Mouse (Mus musculus): ENCODE data around the gene Gm2696. TPM values are rescaled to one million over a fixed set of nuclear protein-coding genes. Genes with fewer than 3 reads are reported as not detected.

Gm2696 gene
- total RNA-seq, 2 experiments from 2014 or later = not detected

DNA sequence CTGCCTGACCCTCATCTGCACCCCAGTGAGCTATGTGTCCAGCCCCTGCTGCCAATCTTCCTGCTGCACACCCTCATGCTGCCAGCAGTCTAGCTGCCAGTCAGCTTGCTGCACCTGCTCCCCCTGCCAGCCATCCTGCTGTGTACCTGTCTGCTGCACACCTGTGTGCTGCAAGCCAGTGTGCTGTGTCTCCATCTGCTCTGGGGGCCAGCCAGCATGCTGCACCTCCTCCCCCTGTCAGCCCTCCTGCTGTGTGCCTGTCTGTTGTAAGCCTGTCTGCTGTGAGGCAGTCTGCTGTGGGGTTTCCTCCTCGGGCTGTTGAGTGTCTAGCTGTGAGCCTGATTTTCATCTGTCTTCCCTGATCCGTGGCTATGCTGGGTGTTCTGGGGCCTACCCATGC lies 32.5 kb downstream of the Gm2696 start:
- DNase-seq (ENCODE audit: low spot score in 2 of 2) = no peak

- DNase-seq (ENCODE audit: low spot score in 2 of 2) = no peak
These were observed 33.1 kb downstream of the Gm2696 start for GRCm38 (mm10) chr10:77847538-77847937.

- DNase-seq (ENCODE audit: low spot score in 2 of 2) = no peak
These were observed 38.1 kb downstream of the Gm2696 start, which contains the start of gene Gm10318 for GRCm38 (mm10) chr10:77852559-77852958. TSS of gene Gm10318 (plus strand) at chr10:77852859.

- no peak for DNase-seq (ENCODE audit: low spot score in 2 of 2)
These were observed 47.2 kb downstream of the Gm2696 start, which contains the start of gene Gm3285 for GRCm38 (mm10) chr10:77861675-77862074. TSS of gene Gm3285 (plus strand) at chr10:77861975.

DNA sequence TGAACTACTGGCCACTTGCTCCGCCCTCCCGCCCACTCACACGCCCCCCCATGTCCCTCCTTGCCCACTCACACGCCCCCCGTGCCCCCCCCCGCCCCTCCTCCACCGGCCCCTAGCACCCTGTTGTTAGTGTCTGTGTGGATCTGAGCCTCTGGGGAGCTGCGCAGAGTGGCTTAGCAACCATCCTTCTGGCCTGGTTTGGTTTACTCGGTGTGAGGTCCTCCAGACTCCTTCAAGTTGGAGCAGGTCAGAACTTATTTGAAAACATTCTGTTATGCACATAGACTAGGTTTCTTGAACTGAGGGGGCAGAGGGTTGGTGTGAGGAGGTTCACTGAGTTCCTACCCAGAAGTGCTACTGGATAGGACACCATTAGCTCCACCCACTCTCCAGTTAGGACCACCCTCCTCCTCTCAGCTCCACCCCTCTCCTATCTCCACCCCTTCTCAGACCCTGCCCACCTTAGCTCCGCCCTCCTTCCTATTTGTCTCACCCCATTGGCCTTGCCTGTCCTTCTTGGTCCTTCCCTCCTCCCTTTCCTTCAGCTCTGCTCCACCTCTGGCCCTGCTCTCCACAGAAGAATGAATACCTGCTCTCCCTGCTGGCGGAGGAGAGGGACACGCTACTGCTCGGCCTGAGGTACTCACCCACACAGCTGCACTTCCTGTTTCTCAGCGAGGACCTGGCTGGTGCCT lies 49.7 kb downstream of the Gm2696 start:
- DNase-seq (ENCODE audit: low spot score in 2 of 2) = no peak

DNA sequence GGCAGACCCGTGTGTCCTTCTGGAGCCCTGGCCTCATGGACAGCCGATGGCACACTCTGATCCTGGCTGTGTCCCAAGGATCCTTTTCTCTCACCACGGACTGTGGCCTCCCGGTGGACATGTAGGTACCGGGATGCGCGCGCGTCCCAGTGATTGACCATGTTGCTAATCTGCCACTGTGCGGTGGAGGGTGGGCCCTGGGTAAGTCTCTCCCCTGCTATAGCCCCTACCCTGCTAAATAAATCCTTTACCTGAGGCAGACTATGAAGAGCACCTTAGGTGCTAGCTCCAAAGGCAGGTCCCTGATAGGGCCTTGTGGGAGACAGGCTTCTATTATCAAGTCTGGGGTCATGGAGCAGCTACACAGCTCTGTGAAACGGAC lies 50.3 kb downstream of the Gm2696 start:
- no peak for DNase-seq (ENCODE audit: low spot score in 2 of 2)

DNA sequence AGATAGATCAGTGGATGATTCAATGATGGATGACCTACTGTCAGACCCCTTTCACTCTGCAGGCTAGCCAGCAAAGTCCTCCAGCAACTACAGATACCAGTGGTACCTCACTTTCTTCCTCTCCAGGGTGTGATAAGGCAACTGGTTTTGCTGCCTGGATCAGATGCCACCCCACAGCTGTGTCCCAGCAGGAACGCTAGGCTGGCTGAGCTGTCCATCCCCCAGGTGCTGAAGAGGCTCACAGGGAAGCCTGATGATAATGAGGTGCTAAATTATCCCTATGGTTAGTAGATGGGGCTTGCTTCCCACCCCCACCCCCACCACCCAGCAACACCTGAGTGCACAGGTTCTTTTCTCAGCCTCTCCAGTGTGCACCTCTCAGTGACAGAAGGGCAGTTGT lies 53.1 kb downstream of the Gm2696 start:
- no peak for DNase-seq (ENCODE audit: low spot score in 2 of 2)

GRCm38 (mm10) chr10:77869651-77870050 lies 55.2 kb downstream of the Gm2696 start:
- no peak for DNase-seq (ENCODE audit: low spot score in 2 of 2)

DNA sequence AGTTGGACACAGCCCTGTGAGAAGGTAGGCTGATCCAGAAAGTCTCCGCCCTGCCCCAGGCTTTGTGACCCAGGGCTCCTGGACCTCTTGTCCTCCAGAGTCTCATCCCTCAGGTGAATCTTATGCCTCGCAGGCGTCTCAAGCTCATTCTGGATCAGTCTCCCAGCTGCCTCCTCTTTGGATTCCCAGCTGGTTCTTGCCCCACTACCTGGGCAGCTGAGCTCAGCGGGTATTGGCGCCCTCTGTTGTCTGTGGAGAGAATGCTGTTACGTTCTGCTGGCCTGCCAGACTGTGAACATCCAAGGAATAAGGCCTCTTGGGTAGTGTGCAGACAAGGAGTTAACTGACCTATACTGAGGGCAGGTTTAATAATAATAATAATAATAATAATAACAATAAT lies 64.5 kb downstream of the Gm2696 start:
- peak in 1 of 2 experiments; percentile 51 for DNase-seq (ENCODE audit: low spot score in 2 of 2)

DNA sequence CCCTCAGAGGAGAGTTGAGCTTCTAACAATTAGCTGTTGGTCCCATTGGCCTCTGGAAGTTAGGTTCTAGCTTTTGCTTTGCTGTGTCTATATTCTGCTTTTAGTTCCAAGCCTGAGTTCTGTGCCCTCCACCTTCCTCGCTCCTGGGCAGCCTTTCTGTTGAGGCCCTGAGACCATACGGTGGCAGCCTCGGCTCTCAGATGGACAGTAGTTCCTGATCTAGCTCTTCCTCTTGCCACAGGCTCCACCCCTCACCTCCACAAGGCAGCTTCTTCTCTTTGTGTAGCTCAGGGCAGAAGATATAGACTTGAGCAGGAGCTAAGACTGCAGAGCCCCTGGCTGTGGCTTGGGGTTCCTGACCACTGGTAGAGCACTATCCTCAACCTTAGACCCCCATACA lies 65.8 kb downstream of the Gm2696 start:
- DNase-seq (ENCODE audit: low spot score in 2 of 2) = no peak

DNA sequence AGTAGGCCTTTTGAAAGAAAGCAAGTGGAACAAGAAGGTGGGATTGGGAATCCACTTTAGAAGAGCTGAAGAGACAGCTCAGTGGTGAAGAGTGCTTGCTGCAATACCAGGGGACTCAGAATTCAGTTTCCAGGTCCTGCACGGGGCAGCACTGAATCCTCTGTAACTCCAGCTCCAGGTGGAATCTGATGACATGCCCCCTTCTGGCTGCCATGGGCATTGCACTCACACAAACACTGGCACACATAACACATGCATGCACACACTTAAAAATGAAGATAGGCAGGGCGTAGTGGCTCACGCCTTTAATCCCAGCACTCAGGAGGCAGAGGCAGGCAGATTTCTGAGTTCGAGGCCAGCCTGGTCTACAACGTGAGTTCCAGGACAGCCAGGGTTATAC lies 68.1 kb downstream of the Gm2696 start:
- DNase-seq (ENCODE audit: low spot score in 2 of 2) = no peak

Other genes with a start within 250 kb of the Gm2696 start
- gene Pttg1ip, start 233.0 kb upstream of the Gm2696 start, total RNA-seq (2021) = 10 to 100 TPM; 69.2 to 78.2 TPM
- gene Sumo3, start 208.6 kb upstream of the Gm2696 start, total RNA-seq (2021) = 100 to 1,000 TPM; 144 to 147 TPM
- gene Gm49325, start 208.5 kb upstream of the Gm2696 start, total RNA-seq (2021) = 10 to 100 TPM; 31.6 to 32.6 TPM
- gene Ube2g2, start 192.4 kb upstream of the Gm2696 start, total RNA-seq (2021) = 10 to 100 TPM; 84.7 to 86.9 TPM
- gene Tspear, start 128.1 kb upstream of the Gm2696 start, total RNA-seq (2021) = under 1 TPM in 1 of 2 experiments, not detected in 1; 0.20 TPM
- not detected for gene Gm19402, start 123.9 kb upstream of the Gm2696 start, total RNA-seq (2021)
- not detected for gene Gm9508, start 117.4 kb upstream of the Gm2696 start, total RNA-seq (2021)
- not detected for gene Gm10272, start 108.1 kb upstream of the Gm2696 start, total RNA-seq (2021)
- not detected for gene Gm10024, start 103.2 kb upstream of the Gm2696 start, total RNA-seq (2021)
- not detected for gene Gm10142, start 98.9 kb upstream of the Gm2696 start, total RNA-seq (2021)
- gene Krtap12-1, start 94.1 kb upstream of the Gm2696 start, total RNA-seq (2021) = not detected
- gene Gm10100, start 88.2 kb upstream of the Gm2696 start, total RNA-seq (2021) = not detected
- gene Gm18596, start 72.0 kb upstream of the Gm2696 start, total RNA-seq (2021) = not detected
- not detected for gene Gm9736, start 63.3 kb upstream of the Gm2696 start, total RNA-seq (2021)
- gene Gm3233, start 55.0 kb upstream of the Gm2696 start, total RNA-seq (2021) = not detected
- gene Gm3238, start 43.4 kb upstream of the Gm2696 start, total RNA-seq (2021) = not detected
- gene Gm7138, start 37.7 kb upstream of the Gm2696 start, total RNA-seq (2021) = not detected
- not detected for gene Gm3250, start 32.1 kb upstream of the Gm2696 start, total RNA-seq (2021)
- gene Gm7137, start 26.5 kb upstream of the Gm2696 start, total RNA-seq (2021) = not detected
- not detected for gene Gm9639, start 19.6 kb upstream of the Gm2696 start, total RNA-seq (2021)
- not detected for gene Gm19668, start 15.5 kb upstream of the Gm2696 start, total RNA-seq (2021)
- not detected for gene Gm9507, start 2.8 kb upstream of the Gm2696 start, total RNA-seq (2021)
- gene Krtap10-4, start 12.4 kb downstream of the Gm2696 start, total RNA-seq (2021) = not detected
- not detected for gene Krtap10-10, start 21.3 kb downstream of the Gm2696 start, total RNA-seq (2021)
- gene Gm36176, start 32.1 kb downstream of the Gm2696 start, total RNA-seq (2021) = not detected
- gene Gm10318, start 38.2 kb downstream of the Gm2696 start, total RNA-seq (2021) = not detected
- gene Gm3285, start 47.3 kb downstream of the Gm2696 start, total RNA-seq (2021) = not detected
- 1 to 10 TPM; 3.8 to 5.0 TPM for gene Lrrc3, start 87.9 kb downstream of the Gm2696 start, total RNA-seq (2021)
- 10 to 100 TPM; 37.9 to 40.8 TPM for gene Trpm2, start 155.9 kb downstream of the Gm2696 start, total RNA-seq (2021)
- 10 to 100 TPM; 39.9 to 40.5 TPM for gene 1810043G02Rik, start 163.8 kb downstream of the Gm2696 start, total RNA-seq (2021)
- 100 to 1,000 TPM; 217 to 223 TPM for gene Pfkl, start 195.4 kb downstream of the Gm2696 start, total RNA-seq (2021)
- gene Dnmt3l, start 227.3 kb downstream of the Gm2696 start, total RNA-seq (2021) = 1 to 10 TPM in 1 of 2 experiments, under 1 TPM in 1; 0.74 to 1.2 TPM
- gene Aire, start 228.9 kb downstream of the Gm2696 start, total RNA-seq (2021) = under 1 TPM; 0.64 to 0.79 TPM